Mouse (Mus musculus) limb, embryonic 12.5 days (tissue): ENCODE measurements at regions not wholly inside any gene's neighbourhood (a gene's known extent, or its start where the extent isn't known, plus 50 kb on each side); places are given as distances from the start of the nearest gene placed in this dataset.

Experiments
- ATAC-seq: fragments of 200-750 bp; cut with Nextera tagmentation; 2 replicates; pipeline ENCODE4 v1.8.0; 2017; ENCODE audit warnings: low read depth, moderate TSS enrichment; ENCODE audit not compliant: insufficient number of reproducible peaks, insufficient read depth, low FRiP score, low TSS enrichment
- H3K27ac ChIP-seq: fragments of 300-500 bp; sonication (generic); 2 replicates; pipeline ENCODE4 v1.5.1; 2016; ENCODE audit warnings: mild to moderate bottlenecking, moderate library complexity
- H3K27me3 ChIP-seq: fragments of 300-500 bp; sonication (generic); 2 replicates; pipeline ENCODE4 v1.6.1; 2016; ENCODE audit warnings: mild to moderate bottlenecking, moderate library complexity
- H3K36me3 ChIP-seq: fragments of 300-500 bp; sonication (generic); 2 replicates; pipeline ENCODE4 v1.6.1; 2016; ENCODE audit warnings: mild to moderate bottlenecking, moderate library complexity
- H3K4me1 ChIP-seq: fragments of 300-500 bp; sonication (generic); replicated peaks from 2 replicates; pipeline ENCODE4 v1.6.1; 2016
- H3K4me2 ChIP-seq: fragments of 300-500 bp; sonication (generic); 2 replicates; pipeline ENCODE4 v1.6.1; 2016; ENCODE audit warnings: mild to moderate bottlenecking, moderate library complexity
- H3K4me3 ChIP-seq: fragments of 300-500 bp; sonication (generic); replicated peaks from 2 replicates; pipeline ENCODE4 v1.5.1; 2016; ENCODE audit warnings: mild to moderate bottlenecking
- H3K9ac ChIP-seq: fragments of 300-500 bp; sonication (generic); replicated peaks from 2 replicates; pipeline ENCODE4 v1.6.1; 2016; ENCODE audit warnings: mild to moderate bottlenecking, moderate library complexity
- H3K9me3 ChIP-seq: fragments of 300-500 bp; sonication (generic); 2 replicates; pipeline ENCODE4 v1.6.1; 2016; ENCODE audit warnings: mild to moderate bottlenecking, moderate library complexity
- WGBS: fragments of 180-500 bp; shearing (Covaris S2); methylation state at CpG from one replicate; pipeline ENCODE4 v1.1.7; 2016; 5-methylcytosine and 5-hydroxymethylcytosine counted together

DNA sequence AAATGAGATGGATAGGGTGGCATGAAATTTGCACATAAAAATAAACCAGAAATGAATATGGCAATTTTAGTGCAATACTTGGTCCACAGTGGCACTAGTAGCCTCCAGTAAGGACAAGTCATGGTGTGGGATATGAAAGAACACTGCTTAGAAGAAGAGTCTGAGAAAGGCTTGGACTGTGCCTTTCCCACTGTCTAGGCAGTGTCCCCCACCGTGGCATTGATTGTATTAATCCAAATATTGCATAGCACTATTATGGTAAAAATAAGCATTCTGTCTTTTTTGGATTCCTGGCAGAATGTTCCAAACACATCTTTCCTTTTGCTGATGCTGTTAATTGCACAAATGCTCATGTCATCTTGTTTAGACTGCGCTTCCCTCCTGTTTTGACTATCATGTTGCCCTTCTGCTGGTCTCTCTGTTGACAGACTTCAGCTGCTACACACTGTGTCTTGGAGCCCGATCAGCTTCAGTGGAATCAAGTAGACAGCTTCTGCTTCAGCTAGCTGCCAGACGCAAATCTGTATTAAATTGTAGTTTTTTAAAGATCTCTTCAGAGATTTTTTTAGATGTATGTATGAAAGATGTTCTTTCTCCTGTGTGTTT lies 186.2 kb upstream of the Robo2 start:
- no peak for ATAC-seq
- H3K4me1 ChIP-seq: peaks cover 7% of the 10 kb centered on the region; the same call in 1 of the 2 replicates
- H3K27me3 ChIP-seq: no peaks in the 10 kb centered on the region
- H3K27ac ChIP-seq: no peak overlapping the region
- H3K9me3 ChIP-seq: no peaks in the 10 kb centered on the region
- no peak overlapping the region for H3K4me3 ChIP-seq
- 67% methylated on average over 4 of the region's 4 CpGs for WGBS
- H3K4me2 ChIP-seq: no peak overlapping the region
- H3K36me3 ChIP-seq: no peaks in the 10 kb centered on the region
- H3K9ac ChIP-seq: no peak overlapping the region

DNA sequence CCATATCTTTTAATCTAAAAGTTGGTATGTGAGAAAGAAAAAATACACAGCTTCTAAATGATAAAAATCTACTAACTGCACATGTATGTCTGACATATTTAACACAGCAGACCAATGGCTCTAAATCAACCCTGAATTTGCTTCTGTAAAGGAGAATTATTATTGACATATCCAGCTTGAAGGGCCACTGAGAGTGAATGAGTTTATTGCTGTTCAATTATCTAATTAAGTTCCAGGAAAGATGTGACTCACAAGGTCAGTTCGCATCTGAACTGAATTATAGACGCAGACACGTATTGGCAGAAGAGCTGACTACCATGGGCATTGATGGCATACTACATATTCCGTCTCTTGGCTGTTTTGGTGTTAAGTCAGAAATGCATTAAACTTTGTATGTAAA lies 180.3 kb upstream of the Robo2 start:
- Histone ChIP-seq H3K4me1 (no peaks in the 10 kb centered on the region), H3K4me2 (no peak overlapping the region), H3K9ac (no peak overlapping the region), H3K27me3 (no peaks in the 10 kb centered on the region), H3K9me3 (no peaks in the 10 kb centered on the region), H3K4me3 (no peak overlapping the region), H3K27ac (no peak overlapping the region), H3K36me3 (no peaks in the 10 kb centered on the region)
- no peak for ATAC-seq
- 67% methylated on average over 4 of the region's 4 CpGs for WGBS

DNA sequence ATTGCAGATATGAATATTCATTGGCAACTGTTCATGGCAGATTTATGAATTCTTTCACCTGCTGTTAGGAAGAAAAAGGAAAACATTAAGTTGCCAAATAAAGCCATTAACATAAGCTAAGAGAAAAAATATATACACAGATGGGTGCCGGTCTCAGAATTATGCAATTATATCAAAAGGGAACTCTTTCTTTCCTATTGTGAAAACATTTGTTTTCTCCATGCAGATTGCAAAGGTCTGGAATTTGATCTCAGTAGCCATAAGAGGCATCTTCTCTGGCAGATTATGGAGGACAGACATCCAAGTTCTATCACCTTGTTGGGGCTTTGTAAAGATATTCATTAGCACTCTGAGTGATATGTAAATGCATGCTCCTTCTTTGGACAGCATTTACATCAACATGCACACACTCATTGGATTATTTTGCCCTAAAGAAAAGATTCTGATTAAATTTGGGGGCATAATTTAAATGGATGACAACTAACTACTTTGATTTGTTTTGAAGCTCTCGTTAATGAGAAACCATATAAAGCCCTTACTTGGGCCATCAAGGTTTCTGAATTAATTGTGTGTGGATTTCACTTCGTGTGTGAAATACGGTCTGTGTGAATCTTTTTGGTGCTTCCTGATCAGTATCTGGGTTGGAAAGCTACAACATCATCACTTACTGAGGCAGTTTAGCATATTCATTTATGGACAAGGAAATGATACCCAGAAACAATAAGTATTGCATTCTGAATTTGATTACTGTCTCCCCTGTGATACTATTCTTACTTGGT lies 171.2 kb upstream of the Robo2 start:
- Histone ChIP-seq H3K4me1 (no peaks in the 10 kb centered on the region), H3K9ac (no peak overlapping the region), H3K27me3 (no peaks in the 10 kb centered on the region), H3K36me3 (no peaks in the 10 kb centered on the region), H3K4me3 (no peak overlapping the region), H3K4me2 (no peak overlapping the region), H3K27ac (no peak overlapping the region), H3K9me3 (no peaks in the 10 kb centered on the region)
- ATAC-seq: no peak
- 86% methylated on average over 4 of the region's 4 CpGs for WGBS

DNA sequence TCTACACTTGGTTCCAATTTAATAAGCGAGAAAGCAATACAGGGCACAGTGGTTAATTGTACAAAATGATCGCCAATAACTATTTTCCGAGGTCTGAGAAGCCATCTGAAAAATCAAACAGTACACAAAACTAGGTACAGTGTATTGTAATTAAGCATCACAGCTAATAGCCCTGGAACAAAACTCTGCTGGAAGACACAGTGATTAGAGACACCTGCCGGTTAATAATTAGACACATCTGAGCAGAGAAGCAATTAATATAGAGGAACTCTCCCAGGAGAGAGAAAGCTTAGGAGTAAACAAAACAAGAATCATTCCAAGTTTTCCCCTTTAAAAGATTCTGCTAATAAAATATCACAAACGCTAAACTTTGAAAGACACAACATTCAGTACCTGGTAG lies 136.7 kb upstream of the Robo2 start:
- Histone ChIP-seq H3K4me3 (no peak overlapping the region), H3K36me3 (no peaks in the 10 kb centered on the region), H3K4me2 (no peak overlapping the region), H3K9me3 (no peaks in the 10 kb centered on the region), H3K27ac (no peak overlapping the region), H3K4me1 (peaks cover 5% of the 10 kb centered on the region; the same call in 1 of the 2 replicates), H3K27me3 (no peaks in the 10 kb centered on the region), H3K9ac (no peak overlapping the region)
- ATAC-seq: no peak
- WGBS: 40% methylated on average over 5 of the region's 5 CpGs

DNA sequence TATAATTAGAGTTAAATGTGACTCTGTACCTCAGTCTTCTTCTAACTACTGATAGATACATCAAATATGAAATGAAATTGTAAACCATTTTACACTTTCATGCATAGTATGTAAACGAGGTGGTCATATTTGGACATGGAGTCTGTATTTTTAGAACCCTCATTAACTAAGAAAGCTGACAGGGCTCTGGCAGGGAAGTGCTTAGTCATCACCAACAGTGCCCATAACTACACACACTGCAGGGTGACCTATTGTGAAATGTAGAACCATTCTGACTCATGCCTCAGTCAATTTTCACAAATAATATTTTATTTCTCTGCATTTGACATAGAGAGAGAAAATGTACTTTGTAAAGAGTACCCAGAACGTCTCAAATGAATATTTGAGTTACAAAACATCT lies 118.9 kb upstream of the Robo2 start:
- Histone ChIP-seq H3K4me1 (peaks cover 8% of the 10 kb centered on the region), H3K4me3 (no peak overlapping the region), H3K27ac (no peak overlapping the region), H3K27me3 (no peaks in the 10 kb centered on the region), H3K4me2 (no peak overlapping the region), H3K36me3 (no peaks in the 10 kb centered on the region), H3K9ac (no peak overlapping the region), H3K9me3 (no peaks in the 10 kb centered on the region)
- ATAC-seq: no peak
- WGBS: 70% methylated on average over 2 of the region's 2 CpGs

DNA sequence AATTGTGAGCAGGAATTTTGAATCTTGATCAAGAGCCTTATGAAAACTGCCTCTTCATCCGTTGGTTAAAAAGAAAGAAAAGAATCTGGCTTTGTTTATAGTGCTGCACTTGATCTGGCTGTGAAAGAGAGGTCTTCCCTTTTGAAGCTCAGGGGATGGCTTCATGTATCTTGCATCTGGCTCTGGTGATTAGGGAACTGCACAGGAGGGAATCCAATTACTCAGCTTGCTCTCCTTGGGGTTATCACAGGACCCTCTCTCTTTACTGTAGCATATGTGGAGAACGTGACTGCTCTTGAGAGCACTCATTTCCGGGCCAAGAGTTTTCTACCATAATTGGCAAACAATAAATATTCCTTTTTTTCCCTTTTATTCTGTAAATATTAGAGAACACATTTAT lies 116.6 kb upstream of the Robo2 start:
- H3K4me1 ChIP-seq: peaks cover 8% of the 10 kb centered on the region
- no peaks in the 10 kb centered on the region for H3K36me3 ChIP-seq
- no peaks in the 10 kb centered on the region for H3K27me3 ChIP-seq
- no peak overlapping the region for H3K9ac ChIP-seq
- no peak for ATAC-seq
- H3K27ac ChIP-seq: no peak overlapping the region
- H3K4me2 ChIP-seq: no peak overlapping the region
- WGBS: 27% methylated on average over 3 of the region's 3 CpGs
- no peaks in the 10 kb centered on the region for H3K9me3 ChIP-seq
- no peak overlapping the region for H3K4me3 ChIP-seq

DNA sequence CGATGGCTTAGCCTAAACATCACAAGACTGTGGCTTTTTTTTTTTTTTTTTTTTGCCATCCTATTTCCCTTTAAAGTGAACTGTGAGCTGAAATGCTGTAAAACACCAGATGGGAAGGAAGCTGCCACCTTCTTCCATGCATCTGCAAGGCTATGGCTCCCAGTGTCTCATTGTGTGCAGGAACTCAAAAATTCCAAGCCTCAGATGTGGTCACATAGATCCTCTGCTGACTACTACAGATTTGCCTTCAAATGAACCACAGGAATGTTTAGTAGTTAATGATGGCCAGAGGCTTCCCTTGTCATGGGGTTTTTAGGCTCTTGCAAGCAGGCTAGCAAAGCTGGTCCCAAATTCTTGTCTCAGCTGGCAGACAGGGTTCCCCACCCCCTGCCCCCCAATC lies 114.9 kb upstream of the Robo2 start:
- Histone ChIP-seq H3K9me3 (no peaks in the 10 kb centered on the region), H3K27me3 (no peaks in the 10 kb centered on the region), H3K27ac (peak overlapping the region; percentile 75; the same call in 1 of the 2 replicates), H3K4me2 (no peak overlapping the region), H3K4me3 (no peak overlapping the region), H3K36me3 (no peaks in the 10 kb centered on the region), H3K4me1 (peaks cover 8% of the 10 kb centered on the region), H3K9ac (no peak overlapping the region)
- ATAC-seq: peak; percentile 52; the same call in 1 of the 2 replicates
- 7% methylated on average over 1 of the region's 1 CpGs for WGBS

DNA sequence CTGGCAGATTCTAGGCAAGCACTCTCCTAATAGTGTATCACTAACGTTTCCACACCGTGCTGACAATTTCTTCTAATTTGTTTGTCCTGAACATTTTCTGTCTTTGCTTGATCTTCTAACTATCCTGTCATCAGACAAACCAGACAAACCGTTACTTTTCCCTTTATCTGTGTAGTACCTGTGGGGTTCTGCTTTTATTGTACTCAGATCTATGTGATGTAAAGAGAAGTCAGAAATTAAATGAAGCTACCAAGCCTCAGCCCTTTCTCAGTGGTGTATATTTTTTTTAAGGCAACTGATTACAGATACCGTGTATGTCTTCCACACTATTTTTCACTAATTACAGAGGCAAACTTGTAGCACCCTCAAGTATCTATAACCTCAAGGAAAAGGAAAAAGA lies 108.9 kb upstream of the Robo2 start:
- Histone ChIP-seq H3K27me3 (no peaks in the 10 kb centered on the region), H3K4me3 (no peak overlapping the region), H3K4me1 (no peaks in the 10 kb centered on the region), H3K9ac (no peak overlapping the region), H3K27ac (no peak overlapping the region), H3K4me2 (no peak overlapping the region), H3K36me3 (no peaks in the 10 kb centered on the region), H3K9me3 (no peaks in the 10 kb centered on the region)
- WGBS: 73% methylated on average over 4 of the region's 4 CpGs
- no peak for ATAC-seq

DNA sequence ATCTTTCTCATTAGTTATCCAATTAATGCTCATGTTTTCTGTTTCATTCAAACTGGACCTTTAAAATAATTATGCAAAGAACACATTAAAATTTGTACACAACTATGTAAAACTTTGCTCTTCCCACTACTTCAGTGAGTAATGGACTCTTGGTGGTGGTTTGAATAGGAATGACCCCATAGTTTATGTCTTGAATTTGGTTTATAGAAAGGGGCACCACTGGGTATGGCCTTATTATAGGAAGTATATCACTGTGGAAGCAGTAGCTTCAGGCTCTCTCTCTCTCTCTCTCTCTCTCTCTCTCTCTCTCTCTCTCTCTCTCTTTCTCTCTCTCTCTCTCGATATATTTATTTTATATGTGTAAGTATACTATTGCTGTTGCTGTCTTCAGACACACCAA lies 106.3 kb upstream of the Robo2 start:
- H3K27ac ChIP-seq: no peak overlapping the region
- no peak overlapping the region for H3K4me2 ChIP-seq
- no peaks in the 10 kb centered on the region for H3K27me3 ChIP-seq
- 92% methylated on average over 1 of the region's 1 CpGs for WGBS
- H3K4me1 ChIP-seq: no peaks in the 10 kb centered on the region
- no peaks in the 10 kb centered on the region for H3K36me3 ChIP-seq
- H3K9ac ChIP-seq: no peak overlapping the region
- ATAC-seq: no peak
- no peaks in the 10 kb centered on the region for H3K9me3 ChIP-seq
- H3K4me3 ChIP-seq: no peak overlapping the region

DNA sequence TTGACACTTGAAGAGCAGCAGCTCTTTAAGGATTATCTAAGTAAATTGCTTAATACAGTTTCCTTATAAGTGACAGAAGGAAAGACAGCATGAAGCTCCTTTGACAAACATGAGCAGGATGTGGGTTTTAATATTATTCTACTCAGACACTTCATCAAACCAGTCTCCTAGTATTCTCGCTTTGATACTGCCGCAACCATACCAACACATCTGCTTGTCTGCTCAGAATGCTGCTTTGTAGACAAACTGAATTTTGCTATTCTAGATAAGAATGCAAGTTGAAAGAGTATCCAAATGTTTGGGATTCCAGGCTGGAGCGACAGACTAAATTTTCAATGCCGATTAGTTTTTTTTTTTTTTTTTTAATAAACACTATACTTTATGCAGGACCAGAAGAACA lies 105.7 kb upstream of the Robo2 start:
- Histone ChIP-seq H3K4me3 (no peak overlapping the region), H3K27me3 (no peaks in the 10 kb centered on the region), H3K4me2 (no peak overlapping the region), H3K9me3 (no peaks in the 10 kb centered on the region), H3K4me1 (no peaks in the 10 kb centered on the region), H3K9ac (no peak overlapping the region), H3K27ac (no peak overlapping the region), H3K36me3 (no peaks in the 10 kb centered on the region)
- WGBS: 95% methylated on average over 4 of the region's 4 CpGs
- no peak for ATAC-seq

DNA sequence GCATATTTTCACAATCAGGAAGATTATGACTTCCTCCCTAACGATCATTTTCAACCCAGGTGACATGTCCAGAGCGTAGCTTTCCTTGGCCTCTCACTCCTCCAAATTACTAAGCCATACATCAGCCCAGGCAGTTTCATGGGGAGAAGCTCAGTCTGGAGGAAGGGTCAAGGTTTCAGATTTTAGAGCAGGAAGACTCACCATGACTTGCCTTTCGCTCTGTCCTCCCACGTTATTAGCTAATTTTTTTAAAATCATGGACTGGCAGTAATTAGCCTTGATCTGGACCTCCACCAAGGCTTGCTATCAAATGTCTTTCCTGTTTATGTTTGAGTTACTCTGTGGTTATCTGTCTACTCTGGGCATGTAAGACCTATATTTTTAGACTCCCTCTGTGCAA lies 102.9 kb upstream of the Robo2 start:
- Histone ChIP-seq H3K9ac (no peak overlapping the region), H3K9me3 (no peaks in the 10 kb centered on the region), H3K4me1 (no peaks in the 10 kb centered on the region), H3K4me2 (no peak overlapping the region), H3K27ac (no peak overlapping the region), H3K36me3 (no peaks in the 10 kb centered on the region), H3K4me3 (no peak overlapping the region), H3K27me3 (no peaks in the 10 kb centered on the region)
- WGBS: 23% methylated on average over 4 of the region's 4 CpGs
- no peak for ATAC-seq

DNA sequence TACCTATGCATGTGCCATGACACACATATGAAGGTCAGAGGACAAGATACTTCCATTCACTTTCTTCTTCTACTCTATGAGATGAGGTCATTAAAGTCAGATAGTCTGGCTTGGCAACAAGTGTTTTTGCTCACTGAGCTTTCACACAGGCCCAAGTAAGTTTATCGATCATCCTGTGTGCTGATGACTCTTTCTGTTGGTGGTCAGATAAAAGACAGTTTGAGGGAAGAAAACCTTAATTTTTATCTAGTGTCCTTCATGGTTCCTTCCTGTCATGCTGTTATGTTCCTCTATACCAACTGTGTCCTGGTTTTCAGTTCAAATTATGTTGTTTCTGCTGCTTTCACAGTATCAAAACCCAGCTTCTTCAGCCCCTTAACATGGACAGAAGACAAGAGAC lies 98.8 kb upstream of the Robo2 start:
- no peaks in the 10 kb centered on the region for H3K9me3 ChIP-seq
- no peaks in the 10 kb centered on the region for H3K36me3 ChIP-seq
- H3K4me2 ChIP-seq: no peak overlapping the region
- H3K27ac ChIP-seq: no peak overlapping the region
- WGBS: 94% methylated on average over 1 of the region's 1 CpGs
- H3K4me3 ChIP-seq: no peak overlapping the region
- H3K27me3 ChIP-seq: no peaks in the 10 kb centered on the region
- H3K4me1 ChIP-seq: no peaks in the 10 kb centered on the region; the same call in 1 of the 2 replicates
- ATAC-seq: no peak
- no peak overlapping the region for H3K9ac ChIP-seq
